Mouse (Mus musculus) yolk sac, embryonic 10.5 days (tissue): ENCODE data around the gene Gpr83.

ENCODE experiments used
- DNase-seq: peaks from one replicate; pipeline ENCODE4 v3.0.0-alpha.2; 2017; ENCODE audit warnings: low spot score

The Gpr83 gene

GRCm38 (mm10) chr9:14859868-14860639 is at the start of gene Gpr83:
Gene Gpr83 (plus strand): TSS chr9:14860210.
- DNase-seq: peak; percentile 9

DNA sequence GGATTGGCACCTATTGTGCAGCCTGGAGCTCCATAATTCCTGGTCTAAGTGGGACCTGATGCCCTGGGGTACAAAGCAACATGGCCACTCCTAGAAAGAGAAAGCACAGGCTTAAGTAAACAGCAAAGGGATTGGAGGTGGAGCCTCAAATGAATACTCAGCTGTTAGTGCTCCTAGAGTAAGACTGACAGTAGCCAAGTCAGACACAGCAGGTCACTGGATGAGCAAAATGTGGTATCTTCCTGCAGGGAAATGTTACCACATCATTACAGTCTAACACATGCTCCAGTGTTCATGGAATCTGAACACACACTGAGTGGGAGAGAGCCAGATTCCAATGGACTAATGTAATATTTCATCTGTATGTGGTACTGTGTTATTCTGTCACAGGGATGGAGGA is 38.6 kb upstream of the Gpr83 start:
- DNase-seq: no peak

DNA sequence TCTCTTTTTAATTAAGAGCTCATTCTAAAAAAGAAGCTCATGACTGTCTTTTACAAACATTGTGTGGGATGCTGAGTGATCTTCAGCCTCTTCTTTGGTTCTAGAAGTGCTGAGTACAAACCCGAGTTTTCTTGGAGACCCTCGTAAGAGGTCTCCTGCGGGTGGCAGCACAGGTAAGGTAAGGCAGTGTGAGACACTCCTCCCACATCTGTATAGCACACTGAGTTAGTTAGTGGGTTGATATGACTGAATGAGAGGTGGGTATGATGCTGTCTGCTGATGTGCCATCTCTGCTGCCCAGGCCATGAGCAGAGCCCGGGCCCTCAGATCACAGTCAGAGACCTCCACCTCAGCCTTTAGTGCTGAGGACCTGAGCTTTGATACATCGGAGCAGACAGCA is 35.2 kb upstream of the Gpr83 start:
- no peak for DNase-seq

DNA sequence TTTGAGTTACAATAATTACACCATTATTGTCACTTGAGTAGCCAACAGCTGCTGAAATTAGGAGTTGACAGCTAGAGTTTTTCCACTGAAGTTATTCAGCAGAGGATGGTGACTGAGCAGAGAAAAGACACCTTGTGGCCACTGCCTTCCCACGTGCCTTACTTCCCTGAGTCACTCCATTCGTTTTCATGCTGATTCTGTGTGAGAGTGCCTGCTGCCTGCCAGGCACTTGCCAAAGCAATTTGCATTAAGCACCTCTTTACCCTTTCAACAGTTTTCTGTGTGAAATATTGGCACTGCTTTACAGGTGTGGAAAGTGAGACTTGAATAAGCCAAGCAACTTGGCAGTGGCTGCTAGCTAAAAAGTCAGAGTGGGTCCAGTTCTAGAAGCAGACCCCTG is 32.1 kb upstream of the Gpr83 start:
- no peak for DNase-seq

GRCm38 (mm10) chr9:14832046-14832445 is 28.0 kb upstream of the Gpr83 start:
- no peak for DNase-seq

DNA sequence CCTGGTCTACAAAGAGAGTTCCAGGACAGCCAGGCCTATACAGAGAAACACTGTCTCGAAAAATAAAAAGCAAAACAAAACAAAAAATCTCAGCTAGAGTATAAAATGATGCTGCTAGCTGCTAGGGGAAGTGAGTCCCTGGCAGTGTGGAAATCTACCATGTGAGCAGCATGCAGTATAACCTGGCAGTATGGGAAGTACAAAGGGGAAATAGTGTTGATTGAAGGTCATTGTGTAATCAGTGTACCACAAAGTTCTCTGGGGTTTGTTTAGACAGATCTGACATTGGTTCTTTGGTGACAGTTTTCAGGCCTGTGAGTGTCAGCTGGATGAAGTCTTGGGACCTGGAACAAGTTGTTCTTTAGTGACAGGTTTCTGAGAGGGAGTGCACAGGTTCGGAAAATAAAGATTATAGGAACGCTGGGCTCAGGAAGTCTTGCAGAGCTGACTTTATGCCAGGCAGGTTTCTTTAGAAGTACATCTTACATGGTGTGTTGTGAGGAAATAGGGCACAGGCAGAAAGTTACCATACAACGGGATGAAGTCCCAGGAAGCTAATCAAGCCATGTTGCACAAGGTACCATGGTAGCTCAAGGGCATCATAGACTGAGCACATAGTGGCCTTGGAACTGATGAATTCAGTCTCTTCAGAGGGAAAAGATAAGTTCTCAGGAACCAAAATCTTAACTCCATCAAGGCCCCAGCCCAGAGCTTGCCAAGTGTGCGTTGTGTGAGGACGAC is 24.5 kb upstream of the Gpr83 start:
- DNase-seq: no peak

- DNase-seq: no peak
Observed at GRCm38 (mm10) chr9:14839527-14839926, 20.5 kb upstream of the Gpr83 start.

DNA sequence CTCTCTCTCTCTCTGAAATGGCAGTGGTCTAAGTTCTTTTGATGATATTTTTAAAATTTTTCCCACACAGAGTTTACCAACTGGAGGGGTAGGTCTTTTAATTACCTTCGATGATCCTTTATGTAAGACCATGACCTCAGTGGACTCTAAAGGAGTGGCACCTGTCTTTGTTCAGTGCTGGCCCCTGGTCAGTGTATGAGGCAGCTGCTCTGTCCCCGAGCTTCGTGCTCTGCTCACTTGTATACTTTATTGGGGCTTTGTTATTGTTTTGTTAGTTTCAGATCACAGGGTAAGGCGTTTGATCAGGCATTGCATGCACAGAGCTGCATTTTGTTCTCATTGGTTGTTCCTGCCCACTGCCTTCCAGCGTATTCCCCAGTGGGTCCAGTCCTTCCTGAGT is 20.0 kb upstream of the Gpr83 start:
- no peak for DNase-seq

- no peak for DNase-seq
Observed at GRCm38 (mm10) chr9:14841878-14842761, 17.9 kb upstream of the Gpr83 start.

- no peak for DNase-seq
Observed at GRCm38 (mm10) chr9:14843311-14843857, 16.6 kb upstream of the Gpr83 start.

GRCm38 (mm10) chr9:14843901-14844300 is 16.1 kb upstream of the Gpr83 start:
- no peak for DNase-seq

DNA sequence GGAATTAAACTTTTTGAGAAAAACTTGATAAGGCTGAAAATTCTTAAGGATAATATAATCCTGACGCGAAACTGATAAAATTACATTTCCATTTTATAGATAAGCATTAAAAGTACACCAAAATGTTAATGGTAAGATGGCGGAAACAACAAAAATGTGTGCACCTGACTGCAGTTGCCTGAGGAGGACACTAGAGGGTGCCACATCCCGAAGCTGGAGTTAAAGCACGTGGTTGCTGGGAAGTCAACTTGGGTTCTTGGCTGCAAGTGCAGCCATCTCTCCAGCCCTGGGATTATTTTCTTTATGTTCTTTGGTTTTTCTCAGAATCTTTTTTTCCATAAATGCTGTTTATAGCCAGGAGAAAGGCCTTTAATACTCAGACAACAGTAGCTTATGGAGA is 13.6 kb upstream of the Gpr83 start:
- DNase-seq: no peak

GRCm38 (mm10) chr9:14848267-14848935 is 11.6 kb upstream of the Gpr83 start:
- DNase-seq: no peak

DNA sequence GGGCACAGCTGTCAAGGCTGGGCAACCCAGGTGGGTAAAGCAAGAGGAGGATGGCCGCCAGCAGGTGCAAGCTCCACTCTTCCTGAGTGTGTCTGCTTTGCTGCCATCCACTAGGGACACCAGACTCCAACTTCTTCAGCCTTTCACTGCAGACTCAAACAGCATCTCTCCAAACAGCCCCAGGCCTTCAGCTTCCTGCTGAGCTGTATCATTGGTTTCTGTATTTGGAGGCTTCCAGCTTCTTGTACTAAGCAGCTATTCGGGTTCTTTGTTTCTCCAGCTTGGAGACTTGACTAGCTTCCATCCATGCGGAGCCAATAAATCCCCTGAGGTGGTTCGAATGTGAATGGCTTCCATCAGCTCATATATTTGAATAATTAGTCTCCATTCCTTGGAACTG is 5.4 kb upstream of the Gpr83 start:
- DNase-seq: no peak

DNA sequence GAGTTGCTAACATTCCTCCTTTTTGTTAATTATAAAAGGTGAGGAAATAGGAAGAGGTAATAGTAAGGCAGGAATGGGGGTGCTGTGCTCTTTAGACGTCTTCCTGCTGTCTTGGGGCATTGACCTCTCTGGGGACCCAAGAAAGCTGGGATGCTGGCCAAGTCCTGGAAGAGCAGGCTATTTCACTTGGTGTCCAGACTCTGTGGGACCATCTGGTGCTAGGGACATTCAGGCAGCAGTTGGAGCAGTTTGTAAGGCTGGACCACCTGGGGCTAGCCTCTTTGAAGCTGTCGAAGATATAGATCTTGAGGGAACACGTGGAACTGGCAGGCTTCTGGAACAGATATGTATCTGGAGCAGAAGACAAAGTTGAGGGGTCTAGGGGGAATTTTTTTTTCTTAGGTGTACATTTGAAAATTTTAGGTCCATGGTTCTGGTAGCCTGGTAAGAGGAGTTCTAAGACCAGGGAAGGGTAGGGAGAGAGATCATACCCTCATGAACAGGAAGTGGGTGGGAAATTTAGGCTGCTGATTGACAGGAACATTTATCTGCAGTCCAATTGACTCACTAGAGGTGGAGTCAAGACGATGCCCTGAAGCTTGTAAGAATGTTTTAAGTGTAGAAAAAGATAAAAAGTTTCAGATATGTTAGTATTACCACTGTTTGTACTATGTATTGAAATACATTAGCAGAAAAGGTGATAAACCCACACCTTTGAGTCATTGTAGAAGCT is 2.9 kb upstream of the Gpr83 start:
- no peak for DNase-seq

GRCm38 (mm10) chr9:14858170-14858706 is 1.8 kb upstream of the Gpr83 start:
- no peak for DNase-seq

DNA sequence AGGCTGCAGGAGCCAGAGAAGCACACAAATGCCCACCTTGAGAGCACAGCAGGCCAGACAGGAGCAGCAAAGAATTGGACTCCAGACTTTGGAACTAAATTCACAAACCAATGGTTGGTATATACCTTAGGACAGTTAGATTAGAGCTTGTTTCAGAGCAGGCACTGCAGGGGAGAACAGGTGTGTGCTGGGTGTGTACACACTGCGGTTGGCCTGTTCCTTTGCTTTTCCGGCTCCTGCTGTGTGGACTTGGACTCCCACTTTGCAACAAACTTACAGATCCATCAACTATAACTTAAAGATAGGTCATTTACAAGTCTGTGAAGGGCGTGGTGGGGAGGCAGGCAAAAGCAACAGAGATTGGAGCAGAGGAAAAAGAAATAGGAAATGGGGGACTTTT is 1.2 kb upstream of the Gpr83 start:
- DNase-seq: no peak

- DNase-seq: no peak
Observed at GRCm38 (mm10) chr9:14863126-14863525, 3.1 kb downstream of the Gpr83 start.

- no peak for DNase-seq
Observed at GRCm38 (mm10) chr9:14864726-14865125, 4.7 kb downstream of the Gpr83 start.

DNA sequence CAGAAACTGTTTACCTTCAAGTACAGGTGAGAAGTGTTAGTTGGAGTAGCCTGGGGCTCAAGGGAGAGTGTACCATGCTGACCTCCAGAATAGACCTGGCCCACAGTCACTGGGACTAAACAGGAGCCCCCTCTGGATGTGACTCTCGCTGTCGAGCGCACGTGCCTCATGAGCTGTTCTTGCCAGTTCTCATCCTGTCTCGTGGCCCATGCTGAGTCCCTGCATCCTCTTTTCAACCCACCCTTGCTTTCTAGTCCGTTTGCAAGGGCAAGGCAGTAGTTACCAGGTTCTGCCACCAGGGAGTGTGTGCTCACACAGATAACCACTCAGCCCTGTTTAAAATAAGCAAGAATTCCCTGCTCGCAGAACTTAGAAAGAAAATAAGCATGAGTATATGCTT is 6.9 kb downstream of the Gpr83 start:
- no peak for DNase-seq

DNA sequence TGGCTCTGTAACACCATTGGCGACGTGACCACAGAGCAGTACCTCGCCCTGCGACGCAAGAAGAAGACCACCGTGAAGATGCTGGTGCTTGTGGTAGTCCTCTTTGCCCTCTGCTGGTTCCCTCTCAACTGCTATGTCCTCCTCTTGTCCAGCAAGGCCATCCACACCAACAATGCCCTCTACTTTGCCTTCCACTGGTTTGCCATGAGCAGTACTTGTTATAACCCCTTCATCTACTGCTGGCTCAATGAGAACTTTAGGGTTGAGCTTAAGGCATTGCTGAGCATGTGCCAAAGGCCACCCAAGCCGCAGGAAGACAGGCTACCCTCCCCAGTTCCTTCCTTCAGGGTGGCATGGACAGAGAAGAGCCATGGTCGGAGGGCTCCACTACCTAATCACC is 8.3 kb downstream of the Gpr83 start:
- no peak for DNase-seq
